Mouse (Mus musculus) gastrocnemius, postnatal 4 days (tissue): ENCODE results near the gene B630019K06Rik. TPM values are rescaled to one million over a fixed set of nuclear protein-coding genes. Genes with fewer than 3 reads are reported as not detected.
"Not testable (repeated sequence)": the region's sequence is repeated elsewhere in the genome, so short reads cannot be mapped to it uniquely, and the experiment has no call there.

Source experiments
- DNase-seq, 2 experiments: peaks; one replicate each; pipeline ENCODE4 v3.0.0; 2021 to 2022; ENCODE audit warnings: low spot score in 2 of 2, mixed read lengths in 2 of 2
- long read RNA-seq, 2 experiments: library from polyadenylated mRNA; stranded (forward); transcript quantifications; one replicate each; pipeline ENCODE4 v2.0.0; 2021
- total RNA-seq, 2 experiments: library from RNA; stranded (reverse); gene quantifications; 2 replicates each; pipeline ENCODE4 v1.2.3; 2021

B630019K06Rik gene
- total RNA-seq: 1 to 10 TPM; 3.0 to 3.1 TPM
- long read RNA-seq, experiment 1, partial matches to known transcripts: 0 of 4 reads
- long read RNA-seq, experiment 1, other reads (novel, unspliced or antisense): 1 of 4 reads
- long read RNA-seq, experiment 2, transcript B630019K06Rik-201 (1 exons, 2,583 nt): major isoform, 7 of 7 reads
- long read RNA-seq, experiment 2, partial matches to known transcripts: 0 of 7 reads
- long read RNA-seq, experiment 2, other reads (novel, unspliced or antisense): 0 of 7 reads

GRCm38 (mm10) chrX:8892343-8893155, at the start of gene B630019K06Rik:
TSS of gene B630019K06Rik (plus strand) at chrX:8892382.
- peak; percentile 58 to 59 for DNase-seq

GRCm38 (mm10) chrX:8843694-8844093, 48.5 kb upstream of the B630019K06Rik start, which contains the start of gene Gm6592:
TSS of gene Gm6592 (plus strand) at chrX:8843994.
- no peak for DNase-seq

- DNase-seq: no peak
Measured at GRCm38 (mm10) chrX:8852486-8852885, 39.7 kb upstream of the B630019K06Rik start.

GRCm38 (mm10) chrX:8864331-8864730, 27.9 kb upstream of the B630019K06Rik start:
- peak; percentile 23 to 55 for DNase-seq

GRCm38 (mm10) chrX:8873953-8874352, 18.2 kb upstream of the B630019K06Rik start, which contains the start of gene Gm5751:
TSS of gene Gm5751 (plus strand) at chrX:8874253.
- DNase-seq: not testable (repeated sequence)

DNA sequence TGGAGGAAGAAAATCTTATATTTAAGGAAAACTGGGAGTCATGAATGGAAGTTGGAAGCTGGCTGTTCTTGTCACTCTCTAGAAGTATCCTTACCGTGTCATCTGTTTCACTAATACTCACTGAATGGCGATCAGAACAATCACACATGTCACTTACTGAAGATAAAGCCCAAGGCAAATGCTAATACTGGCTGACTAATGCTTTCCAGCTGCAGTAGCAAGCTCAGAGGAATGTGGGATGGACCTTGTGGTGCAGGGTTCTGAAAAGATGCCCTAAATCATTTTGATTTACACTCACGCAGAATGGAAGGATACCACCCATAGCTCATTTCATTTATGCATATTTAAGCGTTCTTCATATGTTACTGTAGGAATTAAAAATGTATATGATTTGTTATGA, 7.8 kb upstream of the B630019K06Rik start:
- DNase-seq: no peak

- DNase-seq: no peak
Measured at GRCm38 (mm10) chrX:8891975-8892342, 223 bp upstream of the B630019K06Rik start.

DNA sequence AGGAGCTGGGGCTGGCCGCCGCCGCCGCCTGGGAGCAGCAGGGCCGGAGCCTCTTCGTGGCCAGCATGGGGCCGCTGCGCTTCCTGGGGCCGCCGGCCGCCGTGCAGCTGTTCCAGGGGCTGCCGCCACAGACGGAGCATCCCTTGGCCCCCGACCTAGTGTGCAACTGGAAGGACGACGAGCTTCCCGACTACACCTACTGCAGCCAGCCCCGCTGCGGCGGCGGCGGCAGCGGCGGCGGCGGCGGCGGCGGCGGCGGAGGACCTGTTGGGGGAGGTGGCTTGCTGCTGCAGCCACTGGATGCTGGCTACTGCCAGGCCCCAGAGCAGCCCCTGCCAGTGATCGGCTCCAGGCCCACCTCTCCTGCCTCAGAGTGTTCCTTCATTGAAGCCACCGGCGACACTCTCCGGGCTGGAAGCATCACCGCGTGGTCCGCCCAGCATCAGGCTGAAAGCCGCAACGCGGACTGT, 1.0 kb downstream of the B630019K06Rik start:
- peak in 1 of 2 experiments; percentile 13 for DNase-seq

DNA sequence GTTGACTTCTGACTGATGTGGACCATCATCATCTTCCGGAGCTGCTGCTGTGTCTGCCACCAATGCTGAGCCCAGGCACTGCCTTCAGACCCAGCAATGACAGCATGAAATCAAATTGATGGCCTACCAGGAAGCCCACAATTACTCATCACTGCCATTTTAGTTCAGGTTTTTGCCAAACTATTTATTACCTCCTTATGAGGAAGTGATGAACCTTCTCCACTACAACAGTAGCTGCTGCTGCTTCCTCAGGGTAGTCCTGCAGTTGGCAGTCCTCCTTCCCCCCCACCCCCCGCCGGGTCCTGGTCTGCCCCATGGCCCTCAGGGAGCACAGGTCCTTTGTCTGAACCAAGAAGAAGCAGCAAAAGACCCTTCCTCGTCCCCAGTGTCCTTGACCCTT, 8.6 kb downstream of the B630019K06Rik start:
- DNase-seq: no peak

DNA sequence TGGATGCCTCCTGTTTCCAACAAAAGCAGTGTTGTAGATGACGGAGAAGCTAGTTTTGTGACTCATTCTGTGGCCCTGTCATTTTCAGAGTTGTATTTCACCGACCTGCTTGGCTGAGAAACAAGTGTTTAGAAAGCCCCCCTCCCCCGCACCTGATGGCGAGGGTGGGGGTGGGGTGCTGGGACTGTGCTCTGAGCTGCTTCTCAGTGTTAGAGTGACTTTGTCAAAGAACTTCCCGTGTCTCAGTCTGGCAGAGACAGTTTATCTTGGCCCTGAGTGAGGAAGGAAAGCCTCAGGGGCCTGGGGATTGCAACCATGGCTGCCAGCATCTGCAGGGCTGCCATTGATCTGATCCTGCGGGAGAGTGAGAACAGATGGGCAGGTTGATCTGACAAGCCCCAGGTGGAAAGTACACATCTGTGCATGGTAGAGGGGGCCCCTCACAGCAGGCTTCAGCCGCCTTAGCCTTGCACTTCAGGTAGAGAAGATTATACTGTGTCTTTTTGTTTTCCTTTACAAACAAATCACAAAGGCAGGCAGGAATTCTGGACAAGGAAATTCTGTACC, 9.8 kb downstream of the B630019K06Rik start:
- no peak for DNase-seq

DNA sequence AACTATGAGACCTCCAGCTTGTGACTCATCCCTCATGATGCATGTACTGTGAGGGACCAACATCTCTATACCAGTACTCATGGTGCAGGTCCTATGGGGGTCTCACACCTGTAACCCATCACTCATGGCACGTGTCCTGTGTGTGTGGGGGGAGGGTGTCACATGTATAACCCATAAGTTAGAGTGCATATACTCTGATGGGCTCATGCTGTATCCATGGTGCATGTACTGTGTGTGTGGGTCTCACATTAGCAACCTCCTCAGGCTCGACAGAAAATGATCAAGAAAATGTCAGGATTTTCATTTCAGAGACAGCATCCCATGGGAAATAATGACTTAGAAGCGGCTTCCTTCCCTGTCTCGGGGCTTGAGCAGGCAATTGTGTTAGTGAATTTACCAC, 28.9 kb downstream of the B630019K06Rik start:
- no peak for DNase-seq

- peak in 1 of 2 experiments; percentile 5 for DNase-seq
Measured at GRCm38 (mm10) chrX:8921813-8922607, 29.8 kb downstream of the B630019K06Rik start.

DNA sequence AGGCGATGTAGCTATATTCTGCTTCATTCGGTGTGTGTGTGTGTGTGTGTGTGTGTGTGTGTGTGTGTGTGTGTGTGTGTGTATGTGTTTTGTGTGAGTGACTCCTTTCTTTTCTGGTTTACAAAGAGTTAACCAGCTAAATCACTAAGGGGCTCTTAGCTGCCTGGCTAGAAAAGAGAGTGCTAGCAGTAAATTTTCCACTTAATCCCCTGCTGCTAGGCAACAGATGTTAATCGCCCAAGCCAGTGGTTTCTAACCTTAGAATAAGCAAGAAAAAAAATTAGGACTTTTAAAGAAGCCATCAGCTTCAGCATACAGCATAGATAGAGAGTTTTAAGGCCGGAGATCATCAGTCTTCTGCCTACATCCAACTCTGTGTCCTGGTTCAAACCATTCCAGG, 35.1 kb downstream of the B630019K06Rik start:
- no peak for DNase-seq

DNA sequence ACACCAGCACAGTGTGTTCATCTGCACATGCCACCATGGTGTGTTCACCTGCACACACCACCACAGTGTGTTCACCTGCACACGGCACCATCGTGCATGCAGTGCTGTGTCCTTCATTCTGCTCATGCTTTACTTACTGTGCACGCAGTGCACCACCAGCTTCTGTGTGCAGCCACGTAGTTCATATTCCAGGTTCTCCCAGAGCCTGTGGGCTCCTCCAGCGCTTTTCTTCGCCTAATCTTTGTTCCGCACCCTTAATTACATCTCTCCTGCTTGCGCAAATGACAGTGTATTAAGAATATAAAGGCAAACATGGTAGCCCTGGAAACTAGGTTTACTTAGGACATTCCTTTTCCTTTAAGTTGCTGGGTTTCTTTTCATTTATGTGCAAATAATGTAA, 51.9 kb downstream of the B630019K06Rik start:
- DNase-seq: no peak

Other genes with a start within 250 kb of the B630019K06Rik start
- not detected for gene Ssxb8, start 201.5 kb upstream of the B630019K06Rik start, total RNA-seq
- gene Ssx9, start 143.9 kb upstream of the B630019K06Rik start, total RNA-seq: not detected
- gene Ssxb5, start 88.7 kb upstream of the B630019K06Rik start, total RNA-seq: not detected
- not detected for gene Gm6592, start 48.4 kb upstream of the B630019K06Rik start, total RNA-seq
- gene Gm5751, start 18.1 kb upstream of the B630019K06Rik start, total RNA-seq: not detected
- not detected for gene Fthl17b, start 70.6 kb downstream of the B630019K06Rik start, total RNA-seq
- gene Fthl17c, start 84.2 kb downstream of the B630019K06Rik start, total RNA-seq: not detected
- gene Fthl17d, start 94.4 kb downstream of the B630019K06Rik start, total RNA-seq: not detected
- gene Fthl17e, start 141.1 kb downstream of the B630019K06Rik start, total RNA-seq: not detected
- not detected for gene Fthl17f, start 170.6 kb downstream of the B630019K06Rik start, total RNA-seq
- gene 4930402K13Rik, start 212.2 kb downstream of the B630019K06Rik start, total RNA-seq: not detected